10 mouse cellular contexts compared by ENCODE assay signal in genomic region chr8:11705818-11706217, GRCm38 (mm10). TPM values are rescaled to one million over a fixed set of nuclear protein-coding genes. Genes with fewer than 3 reads are reported as not detected.
DNase-seq lines count a peak whose midpoint lies in the region; ATAC-seq lines count a peak whose summit lies in the region.
"Had no signal": no experiment of that assay in that cellular context is flagged by ENCODE, and none has a peak within 500 bp of the region (broad histone marks: within the 10 kb centered on the region; RNA-seq: fewer than 3 reads in every experiment).

No protein-coding gene starts in this region.

- 27% methylated on average over 12 of the region's 12 CpGs for WGBS in heart, embryonic 16.5 days

- peak overlapping the region; percentile 66 for H3K9ac ChIP-seq in heart, embryonic 16.5 days (ENCODE audit: low read length)

- H3K4me3 ChIP-seq in heart, embryonic 16.5 days (ENCODE audit: low read length) = no peak overlapping the region

- peak overlapping the region; percentile 97 for H3K27ac ChIP-seq in heart, embryonic 16.5 days (ENCODE audit: low read length)

- H3K36me3 ChIP-seq in heart, embryonic 16.5 days (ENCODE audit: control insufficient read depth, insufficient read depth) = no peaks in the 10 kb centered on the region

- H3K4me2 ChIP-seq in heart, embryonic 16.5 days (ENCODE audit: low read depth, low read length) = peak overlapping the region; percentile 26; the same call in 1 of the 2 replicates

- H3K27me3 ChIP-seq in heart, embryonic 16.5 days (ENCODE audit: control insufficient read depth, insufficient read depth, low read length) = no peaks in the 10 kb centered on the region

- ATAC-seq in heart, embryonic 16.5 days (replicated peaks; ENCODE audit: extremely low read depth, insufficient read depth, low FRiP score) = peak; percentile 88

- H3K9me3 ChIP-seq in heart, embryonic 16.5 days (replicated peaks; ENCODE audit: control insufficient read depth, low read length) = no peaks in the 10 kb centered on the region

- DNase-seq in kidney, postnatal 10 days = peak; percentile 50
- DNase-seq in kidney, adult 11 months = no peak
- peak; percentile 45 to 67 for DNase-seq in frontal cortex, adult 2 months (ENCODE audit: extremely low spot score in 1 of 2, low spot score in 1 of 2)
- peak; percentile 47 to 83 for DNase-seq in lung, postnatal 4 days
- DNase-seq in spleen, postnatal 10 days (ENCODE audit: low spot score in 2 of 2) = no peak
- no peak for DNase-seq in cerebellum, postnatal 25 days
- DNase-seq in cerebellum, postnatal 4 days (ENCODE audit: low spot score in 2 of 2) = no peak

- peaks cover 33% of the 10 kb centered on the region for H3K4me1 ChIP-seq in heart, embryonic 16.5 days (ENCODE audit: control insufficient read depth, insufficient read depth, low read length)

RNA-seq across cellular contexts. Expression of gene 1700016D06Rik, which starts 5.0 kb away (rescaled TPM):
- polyA plus RNA-seq in frontal cortex, adult 2 months (2012; rRNA removed) = not detected in 2 replicates
- not detected in 2 replicates for polyA plus RNA-seq in heart, embryonic 16.5 days (2015; fragmentation: Nextera tagmentation; extraction: Ambion mirVana)
- polyA plus RNA-seq: limb, embryonic 11.5 days; neural tube, embryonic 11.5 days had no signal

RNA-seq across cellular contexts. Expression of gene Arhgef7, which starts 21.7 kb away (rescaled TPM):
- polyA plus RNA-seq in frontal cortex, adult 2 months (2012; rRNA removed) = 85.1 and 92.8 TPM in 2 replicates
- 54.1 and 59.6 TPM in 2 replicates for polyA plus RNA-seq in heart, embryonic 16.5 days (2015; fragmentation: Nextera tagmentation; extraction: Ambion mirVana)

Comparison
In these comparisons a context has a peak if more than half of its experiments do, and no peak if none do; other contexts are left out.
1. DNase-seq: peak in kidney, postnatal 10 days (single experiment), frontal cortex, adult 2 months (2 of 2) and lung, postnatal 4 days (2 of 2); none in kidney, adult 11 months (single experiment), spleen, postnatal 10 days (0 of 2), cerebellum, postnatal 25 days (0 of 2) and cerebellum, postnatal 4 days (0 of 2).